Mouse (Mus musculus): ENCODE data around the gene Erv3. TPM values are rescaled to one million over a fixed set of nuclear protein-coding genes. Genes with fewer than 3 reads are reported as not detected.

The Erv3 gene
- polyA plus RNA-seq, 1 experiment from 2014 or later: not detected

DNA sequence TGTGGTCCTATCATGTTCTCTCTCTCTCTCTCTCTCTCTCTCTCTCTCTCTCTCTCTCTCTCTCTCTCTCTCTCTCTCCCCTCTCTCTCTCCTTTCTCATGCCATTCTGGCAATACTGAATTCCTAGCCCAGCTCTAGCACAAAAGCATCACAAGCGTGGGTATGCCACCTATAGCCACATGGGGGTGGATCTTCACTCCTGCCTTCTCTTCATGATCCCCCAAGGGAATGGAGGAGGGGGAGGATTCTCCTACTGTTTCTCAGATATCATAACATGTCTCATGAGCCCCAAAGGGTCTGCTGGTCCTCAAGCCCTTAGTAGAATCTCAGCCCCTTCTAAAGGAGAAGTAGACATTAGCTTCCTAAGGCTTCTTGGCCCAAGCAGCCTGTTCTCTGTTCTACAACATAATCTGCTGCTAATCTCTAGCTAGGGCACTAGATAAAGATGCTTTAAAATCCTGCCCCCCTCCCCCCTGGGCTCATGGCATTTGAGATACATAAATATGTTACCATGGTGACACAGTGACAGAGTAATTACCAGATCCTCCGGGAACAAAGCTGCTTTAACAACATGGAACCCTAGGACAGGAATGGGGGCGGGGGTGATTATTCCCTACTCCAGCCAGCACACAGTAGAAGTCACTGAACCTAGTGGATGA is 3.2 kb upstream of the Erv3 start:
- WGBS (ENCODE audit: insufficient replicate concordance): 71% methylated on average over 3 of the region's 3 CpGs
- Histone ChIP-seq H3K9me3 (ENCODE audit: low read length) (no peaks in the 10 kb centered on the region), H3K36me3 (replicated peaks; ENCODE audit: insufficient read depth, low read length) (no peaks in the 10 kb centered on the region), H3K9ac (replicated peaks) (no peak overlapping the region), H3K4me1 (ENCODE audit: insufficient read depth) (peaks cover 9% of the 10 kb centered on the region), H3K4me3 (ENCODE audit: low read depth, low read length) (no peak overlapping the region), H3K27ac (ENCODE audit: low read depth) (no peak overlapping the region), H3K4me2 (ENCODE audit: low read depth, low read length) (no peak overlapping the region), H3K27me3 (ENCODE audit: insufficient read depth, low read length) (no peaks in the 10 kb centered on the region)
- TF ChIP-seq EP300 (IDR thresholded peaks at IDR 0.05; ENCODE audit: low read depth): no peak
- no peak for TF ChIP-seq CTCF (IDR thresholded peaks at IDR 0.05; ENCODE audit: low read depth)
- no peak for ATAC-seq
- no peak for DNase-seq

DNA sequence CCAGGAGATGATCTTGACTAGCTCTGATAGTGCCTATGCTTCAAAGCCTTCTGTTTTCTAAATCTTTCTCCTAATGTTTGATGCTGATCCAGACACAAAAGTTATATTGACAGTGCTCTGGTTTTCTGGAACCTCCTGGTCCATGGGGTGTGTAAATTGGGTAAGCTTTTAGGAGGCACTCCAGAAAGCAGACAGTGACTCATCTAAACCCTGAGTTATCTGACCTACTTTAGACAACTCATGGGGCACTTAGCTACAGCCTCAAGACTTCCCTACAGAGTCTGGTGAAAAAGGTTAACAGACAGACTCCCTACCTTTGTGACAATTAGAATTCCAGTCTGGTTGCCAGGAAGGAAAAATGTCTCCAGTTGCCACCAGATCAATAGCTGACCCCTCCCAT is 1.7 kb downstream of the Erv3 start:
- no peak overlapping the region for H3K9ac ChIP-seq (replicated peaks)
- DNase-seq (no peak), ATAC-seq (no peak)
- H3K4me3 ChIP-seq (ENCODE audit: low read depth, low read length): no peak overlapping the region
- H3K4me1 ChIP-seq (ENCODE audit: insufficient read depth): no peaks in the 10 kb centered on the region
- no peaks in the 10 kb centered on the region for H3K9me3 ChIP-seq (ENCODE audit: low read length)
- H3K4me2 ChIP-seq (ENCODE audit: low read depth, low read length): no peak overlapping the region
- no peak for TF ChIP-seq CTCF (IDR thresholded peaks at IDR 0.05; ENCODE audit: low read depth)
- TF ChIP-seq EP300 (IDR thresholded peaks at IDR 0.05; ENCODE audit: low read depth): no peak
- H3K27ac ChIP-seq (ENCODE audit: low read depth): no peak overlapping the region
- no peaks in the 10 kb centered on the region for H3K36me3 ChIP-seq (replicated peaks; ENCODE audit: insufficient read depth, low read length)
- H3K27me3 ChIP-seq (ENCODE audit: insufficient read depth, low read length): no peaks in the 10 kb centered on the region

DNA sequence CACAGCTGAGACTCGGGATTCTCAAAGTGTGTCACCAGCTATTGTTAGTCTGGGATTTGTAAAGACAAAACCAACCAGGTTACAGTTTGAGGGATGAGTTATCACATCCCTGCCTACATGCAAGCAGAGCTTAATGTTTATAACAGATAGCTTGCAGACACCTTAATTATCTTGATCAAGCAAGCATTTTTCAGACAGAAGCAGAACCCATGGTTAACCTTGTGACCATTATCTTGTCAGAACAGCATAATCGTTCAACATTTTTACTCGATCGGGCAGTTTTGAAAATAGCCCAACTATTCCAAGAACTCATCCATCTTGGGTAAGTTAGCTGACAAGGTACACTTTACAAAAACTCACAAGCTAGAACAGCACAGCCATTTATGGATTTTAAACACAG is 5.8 kb downstream of the Erv3 start:
- TF ChIP-seq EP300 (IDR thresholded peaks at IDR 0.05; ENCODE audit: low read depth) (peak; percentile 81; the same call in 1 of the 2 replicates), CTCF (IDR thresholded peaks at IDR 0.05; ENCODE audit: low read depth) (no peak)
- peak; percentile 27; the same call in 1 of the 2 replicates for ATAC-seq
- no peak overlapping the region for H3K4me3 ChIP-seq (ENCODE audit: low read depth, low read length)
- H3K9me3 ChIP-seq (ENCODE audit: low read length): no peaks in the 10 kb centered on the region
- no peak overlapping the region for H3K4me2 ChIP-seq (ENCODE audit: low read depth, low read length)
- no peak overlapping the region for H3K9ac ChIP-seq (replicated peaks)
- H3K4me1 ChIP-seq (ENCODE audit: insufficient read depth): no peaks in the 10 kb centered on the region
- H3K27ac ChIP-seq (ENCODE audit: low read depth): no peak overlapping the region
- WGBS (ENCODE audit: insufficient replicate concordance): 61% methylated on average over 4 of the region's 4 CpGs
- no peaks in the 10 kb centered on the region for H3K27me3 ChIP-seq (ENCODE audit: insufficient read depth, low read length)
- DNase-seq: no peak
- H3K36me3 ChIP-seq (replicated peaks; ENCODE audit: insufficient read depth, low read length): no peaks in the 10 kb centered on the region

DNA sequence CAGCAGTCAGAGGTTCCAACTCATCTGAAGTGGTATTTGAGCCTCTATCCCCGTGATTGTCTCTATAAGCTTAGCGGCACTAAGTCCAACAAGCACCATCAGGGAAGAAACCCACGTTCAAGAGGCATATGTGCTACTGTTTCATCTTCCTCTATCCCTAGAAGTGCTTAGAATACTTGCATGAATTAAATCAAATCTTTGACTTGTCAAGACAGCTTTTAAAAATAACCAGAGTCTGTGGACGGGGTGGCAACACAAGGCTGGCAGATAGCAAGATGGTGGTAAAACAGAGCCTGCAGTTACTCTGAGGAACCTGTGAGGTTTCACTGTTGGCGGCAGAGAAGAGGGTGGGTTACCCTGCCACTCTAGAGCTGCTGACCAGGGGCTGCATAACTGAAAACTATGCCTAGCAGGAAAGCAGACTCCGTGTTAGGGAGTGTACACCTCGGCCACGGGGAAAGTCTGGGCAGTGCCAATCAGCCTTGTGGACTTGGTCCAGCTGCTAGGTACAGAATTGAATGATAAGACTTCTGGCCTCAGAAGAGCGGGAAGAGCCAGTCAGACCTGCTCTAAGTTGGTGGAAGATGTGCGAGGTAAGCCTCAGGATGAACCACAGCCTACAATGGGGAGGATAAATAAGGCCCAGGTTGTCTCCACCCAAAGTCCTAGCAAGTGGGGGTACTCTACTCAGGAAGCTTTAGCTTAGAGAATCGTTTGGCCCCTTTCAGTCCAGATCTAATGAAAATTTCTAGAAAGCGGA is 8.0 kb downstream of the Erv3 start:
- Histone ChIP-seq H3K27ac (ENCODE audit: low read depth) (no peak overlapping the region), H3K4me2 (ENCODE audit: low read depth, low read length) (no peak overlapping the region), H3K36me3 (replicated peaks; ENCODE audit: insufficient read depth, low read length) (no peaks in the 10 kb centered on the region), H3K27me3 (ENCODE audit: insufficient read depth, low read length) (no peaks in the 10 kb centered on the region), H3K9me3 (ENCODE audit: low read length) (no peaks in the 10 kb centered on the region), H3K4me3 (ENCODE audit: low read depth, low read length) (no peak overlapping the region), H3K9ac (replicated peaks) (no peak overlapping the region), H3K4me1 (ENCODE audit: insufficient read depth) (peaks cover 4% of the 10 kb centered on the region; the same call in 1 of the 2 replicates)
- no peak for TF ChIP-seq CTCF (IDR thresholded peaks at IDR 0.05; ENCODE audit: low read depth)
- TF ChIP-seq EP300 (IDR thresholded peaks at IDR 0.05; ENCODE audit: low read depth): no peak
- ATAC-seq (no peak), DNase-seq (no peak)
- 77% methylated on average over 12 of the region's 12 CpGs for WGBS (ENCODE audit: insufficient replicate concordance)

DNA sequence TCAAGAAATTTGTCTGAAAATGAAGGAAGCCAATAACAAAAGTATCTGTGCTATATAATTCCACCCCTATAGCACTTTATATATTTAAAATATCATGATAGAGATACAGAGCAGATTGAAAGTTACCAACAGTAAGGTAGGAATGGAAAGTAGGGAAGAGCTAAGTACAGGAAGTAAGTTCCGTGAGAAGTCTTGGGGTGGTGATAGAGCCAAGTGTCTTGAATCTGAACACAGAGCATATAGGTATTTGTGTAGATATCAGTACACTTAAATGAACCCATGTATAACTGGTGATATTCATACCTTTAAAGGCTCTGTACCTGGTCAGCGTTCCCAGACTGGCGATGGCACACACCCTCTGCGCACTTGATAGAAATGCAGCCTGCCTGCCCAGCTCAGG is 9.5 kb downstream of the Erv3 start:
- Histone ChIP-seq H3K27ac (ENCODE audit: low read depth) (no peak overlapping the region), H3K27me3 (ENCODE audit: insufficient read depth, low read length) (no peaks in the 10 kb centered on the region), H3K9me3 (ENCODE audit: low read length) (no peaks in the 10 kb centered on the region), H3K4me3 (ENCODE audit: low read depth, low read length) (no peak overlapping the region), H3K4me2 (ENCODE audit: low read depth, low read length) (no peak overlapping the region), H3K9ac (replicated peaks) (no peak overlapping the region), H3K36me3 (replicated peaks; ENCODE audit: insufficient read depth, low read length) (no peaks in the 10 kb centered on the region), H3K4me1 (ENCODE audit: insufficient read depth) (peaks cover 4% of the 10 kb centered on the region; the same call in 1 of the 2 replicates)
- no peak for TF ChIP-seq CTCF (IDR thresholded peaks at IDR 0.05; ENCODE audit: low read depth)
- TF ChIP-seq EP300 (IDR thresholded peaks at IDR 0.05; ENCODE audit: low read depth): no peak
- ATAC-seq (no peak), DNase-seq (no peak)
- WGBS (ENCODE audit: insufficient replicate concordance): 91% methylated on average over 4 of the region's 4 CpGs

DNA sequence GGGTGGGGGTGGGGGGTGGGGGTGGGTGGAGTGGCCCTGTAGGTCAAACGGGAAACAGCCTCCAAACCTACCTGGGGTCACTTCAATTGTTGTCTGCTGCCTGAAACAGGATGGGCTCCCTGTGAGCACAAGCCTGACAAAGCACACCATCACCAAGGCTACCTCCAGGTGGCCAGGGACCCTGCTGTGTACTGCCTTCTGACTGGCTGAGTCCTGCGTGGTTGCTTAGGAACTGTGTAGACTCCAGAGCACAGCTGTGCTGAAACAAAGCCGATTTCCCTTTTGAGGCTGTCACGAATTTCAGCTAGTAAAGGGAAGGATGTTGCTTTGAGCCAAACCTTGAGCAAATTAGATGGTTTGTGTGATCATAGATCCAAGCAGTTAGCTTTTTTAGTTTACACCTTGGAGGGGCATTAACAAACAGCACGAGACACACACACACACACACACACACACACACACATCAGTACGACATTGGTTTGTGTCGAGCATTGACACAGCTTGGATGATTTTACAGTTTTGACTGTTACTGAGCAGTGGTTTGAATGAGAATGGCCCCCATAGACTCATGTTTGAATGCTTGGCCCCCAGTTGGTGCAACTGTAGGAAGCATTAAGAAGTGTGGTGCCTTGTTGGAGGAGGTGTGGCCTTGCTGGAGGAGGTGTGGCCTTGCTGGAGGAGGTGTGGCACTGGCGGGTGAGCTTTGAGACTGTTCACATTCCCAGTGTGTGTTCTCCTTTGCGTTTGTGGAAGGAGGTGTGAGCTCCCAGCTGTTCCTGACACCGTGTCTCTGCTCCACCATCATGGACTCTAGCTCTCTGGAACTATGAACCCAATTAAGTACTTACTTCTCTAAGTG is 11.8 kb downstream of the Erv3 start:
- 18% methylated on average over 10 of the region's 10 CpGs for WGBS (ENCODE audit: insufficient replicate concordance)
- peak; percentile 56; the same call in 1 of the 2 replicates for ATAC-seq
- no peak for TF ChIP-seq EP300 (IDR thresholded peaks at IDR 0.05; ENCODE audit: low read depth)
- no peak for TF ChIP-seq CTCF (IDR thresholded peaks at IDR 0.05; ENCODE audit: low read depth)
- no peak overlapping the region for H3K4me3 ChIP-seq (ENCODE audit: low read depth, low read length)
- H3K27me3 ChIP-seq (ENCODE audit: insufficient read depth, low read length): no peaks in the 10 kb centered on the region
- H3K4me2 ChIP-seq (ENCODE audit: low read depth, low read length): no peak overlapping the region
- no peak overlapping the region for H3K9ac ChIP-seq (replicated peaks)
- peaks cover 4% of the 10 kb centered on the region; the same call in 1 of the 2 replicates for H3K4me1 ChIP-seq (ENCODE audit: insufficient read depth)
- no peaks in the 10 kb centered on the region for H3K36me3 ChIP-seq (replicated peaks; ENCODE audit: insufficient read depth, low read length)
- no peaks in the 10 kb centered on the region for H3K9me3 ChIP-seq (ENCODE audit: low read length)
- DNase-seq: peak; percentile 26
- H3K27ac ChIP-seq (ENCODE audit: low read depth): no peak overlapping the region
